In genomic region chr4:57930559-57931170, GRCm38 (mm10) we compare ENCODE assay signal across 22 mouse cellular contexts. TPM values are rescaled to one million over a fixed set of nuclear protein-coding genes. Genes with fewer than 3 reads are reported as not detected.
DNase-seq lines count a peak whose midpoint lies in the region; ATAC-seq and TF ChIP-seq lines count a peak whose summit lies in the region.
"Had no signal": no experiment of that assay in that cellular context is flagged by ENCODE, and none has a peak within 500 bp of the region (broad histone marks: within the 10 kb centered on the region; RNA-seq: fewer than 3 reads in every experiment).

No protein-coding gene starts in this region.

- no peak overlapping the region for H3K4me3 ChIP-seq in heart, adult 2 months
- no peak overlapping the region for H3K4me3 ChIP-seq in CH12.LX (replicated peaks in 1 of 3; ENCODE audit: low read depth in 2 of 3, low read length in 2 of 3, poor library complexity in 1 of 3)
- no peak overlapping the region for H3K4me3 ChIP-seq in lung, adult 2 months (replicated peaks; ENCODE audit: extremely low read depth, low read depth, low read length)
- H3K4me3 ChIP-seq: embryonic facial prominence, embryonic 13.5 days; forebrain, embryonic 15.5 days; heart, embryonic 13.5 days; hindbrain, embryonic 15.5 days; intestine, embryonic 15.5 days; liver, embryonic 13.5 days; midbrain, embryonic 15.5 days; myocyte had no signal

- dilution Hi-C loops in CH12.LX (cut with MboI; ENCODE audit: extremely low pct_ligation_motif_present, extremely low pct_unique_long_range_greater_than_20kb, low sequenced_read_pairs): no loop called here

- H3K27ac ChIP-seq in heart, adult 2 months: no peak overlapping the region
- H3K27ac ChIP-seq in CH12.LX (ENCODE audit: insufficient read depth, low read depth): no peak overlapping the region
- H3K27ac ChIP-seq: embryonic facial prominence, embryonic 13.5 days; forebrain, embryonic 15.5 days; heart, embryonic 13.5 days; hindbrain, embryonic 15.5 days; intestine, embryonic 15.5 days; liver, embryonic 13.5 days; macrophage; midbrain, embryonic 15.5 days had no signal

- no peaks in the 10 kb centered on the region for H3K27me3 ChIP-seq in heart, adult 2 months (ENCODE audit: control insufficient read depth, insufficient read depth, low read length)
- no peaks in the 10 kb centered on the region for H3K27me3 ChIP-seq in CH12.LX (replicated peaks)
- H3K27me3 ChIP-seq: embryonic facial prominence, embryonic 13.5 days; forebrain, embryonic 15.5 days; heart, embryonic 13.5 days; hindbrain, embryonic 15.5 days; intestine, embryonic 15.5 days; liver, embryonic 13.5 days; midbrain, embryonic 15.5 days had no signal

- no peaks in the 10 kb centered on the region for H3K36me3 ChIP-seq in heart, adult 2 months (ENCODE audit: control insufficient read depth, insufficient read depth, low read length)
- H3K36me3 ChIP-seq in CH12.LX (replicated peaks in 1 of 2; ENCODE audit: control insufficient read depth in 1 of 2, insufficient read depth in 1 of 2, low read length in 1 of 2): no peaks in the 10 kb centered on the region
- H3K36me3 ChIP-seq: embryonic facial prominence, embryonic 13.5 days; forebrain, embryonic 15.5 days; heart, embryonic 13.5 days; hindbrain, embryonic 15.5 days; intestine, embryonic 15.5 days; liver, embryonic 13.5 days; midbrain, embryonic 15.5 days had no signal

- no peak for TF ChIP-seq EP300 in heart, adult 2 months (IDR thresholded peaks at IDR 0.05; ENCODE audit: insufficient read depth, low read depth, low read length)
- TF ChIP-seq EP300 in CH12.LX (IDR thresholded peaks at IDR 0.05; ENCODE audit: low read length): no peak

- DNase-seq in heart, adult 8-10 months (ENCODE audit: low spot score): peak; percentile 9
- no peak for DNase-seq in heart, adult 2 months
- no peak for DNase-seq in CH12.LX (ENCODE audit: extremely low read depth)
- DNase-seq in lung, adult 2 months: peak; percentile 43
- DNase-seq in kidney, postnatal 10 days: no peak
- DNase-seq in adrenal gland, postnatal 25 days: no peak
- DNase-seq: cerebellum, adult 9-10 months; kidney, adult 9 months; kidney, postnatal 36 days; left cerebral cortex, postnatal 4 days; liver, embryonic 13.5 days; thymus, postnatal 14 days had no signal

- TF ChIP-seq POLR2A in heart, adult 2 months (IDR thresholded peaks at IDR 0.05; ENCODE audit: insufficient read depth, low read depth, low read length): no peak
- TF ChIP-seq POLR2A in CH12.LX (IDR thresholded peaks at IDR 0.05; ENCODE audit: low read depth, low read length): no peak
- TF ChIP-seq POLR2A in lung, adult 2 months (IDR thresholded peaks at IDR 0.05; ENCODE audit: borderline replicate concordance, extremely low read depth, low read depth, low read length): no peak

- TF ChIP-seq RAD21 in CH12.LX (IDR thresholded peaks at IDR 0.05; ENCODE audit: low read depth, low read length): no peak

- intact Hi-C loops in heart, adult 2 months (cut with DNase I): no loop called here

- H3K4me2 ChIP-seq in CH12.LX (ENCODE audit: insufficient read depth, low read depth, poor library complexity, severe bottlenecking): no peak overlapping the region; the same call in 1 of the 2 replicates
- H3K4me2 ChIP-seq: embryonic facial prominence, embryonic 13.5 days; forebrain, embryonic 15.5 days; heart, embryonic 13.5 days; hindbrain, embryonic 15.5 days; intestine, embryonic 15.5 days; liver, embryonic 13.5 days; midbrain, embryonic 15.5 days had no signal

- in situ Hi-C loops in CH12.LX (cut with MboI; ENCODE audit: low pct_ligation_motif_present, low pct_unique_long_range_greater_than_20kb, low sequenced_read_pairs): no loop called here

- no peaks in the 10 kb centered on the region for H3K79me2 ChIP-seq in heart, adult 2 months (replicated peaks; ENCODE audit: control insufficient read depth, insufficient read depth, low read length)
- no peaks in the 10 kb centered on the region for H3K79me2 ChIP-seq in CH12.LX (replicated peaks; ENCODE audit: control insufficient read depth, extremely low read depth, insufficient read depth, poor library complexity, severe bottlenecking)

- H3K4me1 ChIP-seq in heart, adult 2 months (ENCODE audit: control insufficient read depth, insufficient read depth, low read length): no peaks in the 10 kb centered on the region
- H3K4me1 ChIP-seq in CH12.LX (ENCODE audit: control insufficient read depth in 1 of 2, insufficient read depth in 2 of 2): peaks cover 0 to 13% of the 10 kb centered on the region in 2 experiments; a peak in 3 of 4 replicates
- H3K4me1 ChIP-seq in lung, adult 2 months (ENCODE audit: control insufficient read depth, insufficient read depth, low read length): peaks cover 2% of the 10 kb centered on the region; the same call in 1 of the 2 replicates
- H3K4me1 ChIP-seq: embryonic facial prominence, embryonic 13.5 days; forebrain, embryonic 15.5 days; heart, embryonic 13.5 days; hindbrain, embryonic 15.5 days; intestine, embryonic 15.5 days; midbrain, embryonic 15.5 days had no signal

- no peak for TF ChIP-seq CTCF in heart, adult 2 months (IDR thresholded peaks at IDR 0.05)
- no peak for TF ChIP-seq CTCF in CH12.LX (conservative IDR thresholded peaks at IDR 0.05 in 1 of 2, IDR thresholded peaks at IDR 0.05 in 1 of 2; ENCODE audit: low read depth in 2 of 2, low read length in 2 of 2)
- TF ChIP-seq CTCF in lung, adult 2 months (IDR thresholded peaks at IDR 0.05; ENCODE audit: insufficient read depth, low read length): no peak

- no peak overlapping the region for H3K9ac ChIP-seq in heart, adult 2 months (ENCODE audit: low read depth, low read length)
- H3K9ac ChIP-seq in CH12.LX (ENCODE audit: insufficient read depth, low read depth): no peak overlapping the region
- H3K9ac ChIP-seq: embryonic facial prominence, embryonic 13.5 days; forebrain, embryonic 15.5 days; heart, embryonic 13.5 days; hindbrain, embryonic 15.5 days; intestine, embryonic 15.5 days; liver, embryonic 13.5 days; midbrain, embryonic 15.5 days had no signal

- WGBS in heart, adult 2 months: 62% methylated on average over 5 of the region's 5 CpGs
- WGBS in lung, adult 2 months: 33% methylated on average over 5 of the region's 5 CpGs

- peaks cover 4% of the 10 kb centered on the region for H3K9me3 ChIP-seq in CH12.LX (replicated peaks; ENCODE audit: low read length)
- H3K9me3 ChIP-seq: forebrain, embryonic 15.5 days; hindbrain, embryonic 15.5 days; intestine, embryonic 15.5 days; liver, embryonic 13.5 days; midbrain, embryonic 15.5 days had no signal

- ATAC-seq in megakaryocyte progenitor cell, adult 5-6 weeks (replicated peaks; ENCODE audit: poor library complexity): peak; percentile 88
- ATAC-seq: forebrain, embryonic 15.5 days; intestine, embryonic 15.5 days; midbrain, embryonic 15.5 days had no signal

TF ChIP-seq in CH12.LX, 34 proteins besides CTCF, POLR2A, EP300 and RAD21:
- TF ChIP-seq JUN (IDR thresholded peaks at IDR 0.05; ENCODE audit: insufficient read depth, low read depth, low read length) (no peak), RCOR1 (conservative IDR thresholded peaks at IDR 0.05; ENCODE audit: low read depth, low read length) (no peak), UBTF (IDR thresholded peaks at IDR 0.05; ENCODE audit: low read depth, low read length) (no peak), JUND (conservative IDR thresholded peaks at IDR 0.05; ENCODE audit: low read depth, low read length) (no peak), BHLHE40 (IDR thresholded peaks at IDR 0.05; ENCODE audit: low read depth, low read length) (peak; percentile 38; the same call in 1 of the 2 replicates)

RNA-seq across cellular contexts. Expression of gene D630039A03Rik, which starts 14.6 kb away (rescaled TPM):
- under 1 TPM; 0.09 to 0.25 (median 0.18) TPM for total RNA-seq in heart, adult 8-10 months (2022)
- total RNA-seq in heart, adult 2 months (2021): under 1 TPM; 0.13 to 0.27 TPM
- 0.29 and 0.31 TPM in 2 replicates for polyA plus RNA-seq in heart, adult 2 months (2012; rRNA removed)
- total RNA-seq in CH12.LX (2012; rRNA removed) (not detected in 2 replicates), CH12.LX (2014; rRNA removed) (not detected in 2 replicates)
- polyA plus RNA-seq in CH12.LX (2012; ENCODE audit: insufficient read length, low read depth): not detected in 2 replicates
- polyA plus RNA-seq in lung, adult 2 months (2012; rRNA removed): 3.2 and 5.4 TPM in 2 replicates
- not detected in 2 replicates for total RNA-seq in megakaryocyte progenitor cell, adult 5-6 weeks (2015)
- 0.34 TPM in 1 of 2 replicates, not detected in the other for total RNA-seq in megakaryocyte progenitor cell, adult 5-6 weeks (2017)
- total RNA-seq in adrenal gland, postnatal 25 days (2021): 9.2 and 10.0 TPM in 2 replicates
- total RNA-seq: gastrocnemius, postnatal 4 days; left cerebral cortex, postnatal 4 days had no signal
- polyA plus RNA-seq: forebrain, embryonic 15.5 days; macrophage had no signal

RNA-seq across cellular contexts. Expression of gene Txn1, which starts 25.5 kb away (rescaled TPM):
- total RNA-seq in heart, adult 8-10 months (2022): 100 to 1,000 TPM; 104 to 107 (median 106) TPM
- 100 to 1,000 TPM; 108 to 119 TPM for total RNA-seq in heart, adult 2 months (2021)
- 76.5 and 91.7 TPM in 2 replicates for polyA plus RNA-seq in heart, adult 2 months (2012; rRNA removed)
- total RNA-seq in CH12.LX (2012; rRNA removed): 472 and 530 TPM in 2 replicates
- total RNA-seq in CH12.LX (2014; rRNA removed): 435 and 438 TPM in 2 replicates
- polyA plus RNA-seq in CH12.LX (2012; ENCODE audit: insufficient read length, low read depth): 738 and 809 TPM in 2 replicates
- polyA plus RNA-seq in lung, adult 2 months (2012; rRNA removed): 116 and 145 TPM in 2 replicates
- total RNA-seq in megakaryocyte progenitor cell, adult 5-6 weeks (2015): 427 and 511 TPM in 2 replicates
- 214 and 220 TPM in 2 replicates for total RNA-seq in megakaryocyte progenitor cell, adult 5-6 weeks (2017)
- total RNA-seq in adrenal gland, postnatal 25 days (2021): 279 and 314 TPM in 2 replicates

Comparison
In these comparisons a context has a peak if more than half of its experiments do, and no peak if none do; other contexts are left out.
1. DNase-seq: peak in heart, adult 8-10 months (single experiment) and lung, adult 2 months (single experiment); none in heart, adult 2 months (0 of 2), CH12.LX (single experiment), kidney, postnatal 10 days (single experiment) and adrenal gland, postnatal 25 days (single experiment).